Mouse (Mus musculus) heart, postnatal 10 days (tissue): ENCODE data around the gene Lef1. TPM values are rescaled to one million over a fixed set of nuclear protein-coding genes. Genes with fewer than 3 reads are reported as not detected.

Experiments
- DNase-seq, 2 experiments: peaks; one replicate each; pipeline ENCODE4 v3.0.0; 2021
- intact Hi-C: fragments of 180-260 bp; cut with DNase I; formaldehyde crosslinking; loops from one replicate; pipeline ENCODE4 v1.15.1; 2025
- total RNA-seq, 2 experiments: library from RNA; stranded (reverse); gene quantifications; 2 replicates each; pipeline ENCODE4 v1.2.3; 2021

The Lef1 gene
- total RNA-seq, 2 experiments from 2014 or later: 0.60 to 1.1 TPM

DNA sequence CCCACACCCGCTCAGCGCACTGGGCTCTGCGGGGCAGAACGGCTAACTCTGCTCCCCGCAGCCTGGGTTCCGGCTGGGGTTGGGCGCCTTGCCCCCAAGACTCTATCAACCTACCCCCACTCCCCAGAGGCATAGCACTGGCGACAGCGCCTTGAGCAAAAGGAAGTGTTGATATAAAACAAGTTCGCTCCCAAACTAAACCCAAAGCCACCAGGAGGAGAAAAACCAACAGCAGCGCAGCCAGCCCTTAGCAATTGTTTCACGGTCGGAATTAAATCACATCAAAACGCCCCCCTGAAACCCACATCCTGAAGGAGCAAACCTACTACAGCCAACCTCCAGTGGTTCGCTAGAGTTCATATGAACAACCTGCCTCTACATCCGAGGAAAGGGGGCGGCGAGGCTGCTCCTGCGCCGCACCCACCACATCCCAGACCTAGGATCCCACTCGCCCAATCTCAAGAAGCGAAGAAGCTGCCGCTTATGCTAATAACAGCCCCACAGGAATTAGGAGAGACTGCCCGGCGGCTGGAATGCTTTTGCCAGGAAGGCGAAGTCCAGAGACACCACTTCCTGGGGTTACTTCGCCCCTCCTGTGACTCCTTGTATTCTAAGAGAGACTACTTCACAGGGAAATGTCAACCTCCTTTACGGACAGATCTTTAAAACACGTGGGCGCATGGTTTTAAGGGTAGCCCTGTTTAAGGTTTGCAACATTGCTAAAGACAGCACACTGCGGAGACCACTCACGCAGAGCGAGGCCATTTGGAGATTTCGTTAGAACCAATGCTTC lies 2.8 kb upstream of the Lef1 start:
- intact Hi-C loops: no loop called here
- peak; percentile 9 to 24 for DNase-seq

DNA sequence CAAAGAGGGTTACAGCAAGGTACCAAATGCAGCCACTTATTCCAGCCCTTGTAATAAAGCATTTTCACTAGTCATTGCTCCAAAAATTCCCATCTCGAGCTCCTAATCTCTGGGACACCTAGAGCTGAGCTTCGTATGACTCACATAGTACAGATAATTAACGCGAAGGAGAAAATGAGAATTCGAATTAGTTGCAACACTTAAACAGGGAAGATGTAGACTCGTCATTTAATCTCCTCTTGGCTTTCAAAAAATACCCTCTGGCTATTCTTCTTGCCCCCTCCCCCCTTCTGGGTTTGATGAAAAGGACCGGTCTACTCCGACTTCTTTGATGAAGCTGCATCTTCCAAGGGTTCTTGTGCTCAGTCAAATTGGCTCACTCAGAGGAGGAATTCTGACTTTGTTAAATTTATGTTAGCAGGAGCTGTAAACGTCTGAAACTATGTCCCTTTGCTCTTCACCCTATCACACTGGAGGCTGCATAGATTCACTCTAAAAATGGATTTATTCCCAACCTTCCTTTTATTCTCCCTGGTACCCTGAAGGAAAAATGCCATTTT lies 2.1 kb upstream of the Lef1 start:
- peak; percentile 23 to 32 for DNase-seq
- intact Hi-C loops: no loop called here

DNA sequence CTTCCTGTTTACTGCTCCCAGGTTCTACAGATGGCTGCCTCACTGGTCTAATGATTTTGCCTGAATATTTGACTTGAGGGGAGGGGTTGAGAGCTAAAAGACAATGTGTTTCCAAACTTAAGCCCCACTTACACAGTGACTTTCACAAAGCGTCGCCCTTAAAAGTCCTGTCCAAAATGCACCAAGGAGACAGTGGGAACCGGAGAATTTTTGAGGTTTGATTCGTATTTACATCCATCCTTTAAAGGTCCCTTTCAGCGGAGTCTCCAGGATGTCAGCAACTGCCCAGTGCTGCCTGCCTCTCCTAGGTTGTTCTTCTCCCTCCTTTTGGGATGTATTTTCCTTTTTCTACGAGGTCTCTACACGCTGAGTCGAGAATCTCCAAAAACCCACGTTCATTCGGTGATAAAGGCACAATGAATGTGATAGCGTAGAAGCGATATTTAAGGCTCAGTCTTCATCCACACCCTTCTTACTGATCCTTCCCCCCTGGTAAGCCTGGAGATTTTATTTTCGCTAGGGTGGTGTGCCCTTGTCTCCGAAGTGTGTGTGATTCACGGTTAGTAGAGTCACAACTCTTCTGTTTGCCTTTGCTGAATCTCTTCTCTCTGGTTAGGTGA lies 1.1 kb upstream of the Lef1 start:
- peak; percentile 16 to 19 for DNase-seq
- intact Hi-C loops: no loop called here

DNA sequence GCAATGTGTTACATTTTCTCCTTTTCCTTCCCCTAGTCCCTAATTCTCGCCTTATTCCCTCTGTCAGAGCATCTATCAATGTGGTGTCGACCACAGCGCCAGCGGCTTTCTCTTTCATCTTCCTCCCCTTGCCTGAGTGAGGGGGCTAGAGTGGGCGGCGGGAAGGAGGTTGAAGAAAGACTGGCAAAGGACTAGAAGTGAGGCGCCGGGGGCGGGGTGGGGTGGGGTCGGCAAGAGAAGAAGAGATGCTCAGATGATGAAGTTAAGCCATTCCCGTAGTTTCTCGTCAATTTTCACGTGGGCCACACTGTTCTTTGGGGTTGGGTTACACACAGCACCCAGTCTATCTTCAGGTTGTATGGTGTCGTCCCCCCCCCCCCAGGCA lies 593 bp upstream of the Lef1 start:
- intact Hi-C loops: no loop called here
- no peak for DNase-seq

DNA sequence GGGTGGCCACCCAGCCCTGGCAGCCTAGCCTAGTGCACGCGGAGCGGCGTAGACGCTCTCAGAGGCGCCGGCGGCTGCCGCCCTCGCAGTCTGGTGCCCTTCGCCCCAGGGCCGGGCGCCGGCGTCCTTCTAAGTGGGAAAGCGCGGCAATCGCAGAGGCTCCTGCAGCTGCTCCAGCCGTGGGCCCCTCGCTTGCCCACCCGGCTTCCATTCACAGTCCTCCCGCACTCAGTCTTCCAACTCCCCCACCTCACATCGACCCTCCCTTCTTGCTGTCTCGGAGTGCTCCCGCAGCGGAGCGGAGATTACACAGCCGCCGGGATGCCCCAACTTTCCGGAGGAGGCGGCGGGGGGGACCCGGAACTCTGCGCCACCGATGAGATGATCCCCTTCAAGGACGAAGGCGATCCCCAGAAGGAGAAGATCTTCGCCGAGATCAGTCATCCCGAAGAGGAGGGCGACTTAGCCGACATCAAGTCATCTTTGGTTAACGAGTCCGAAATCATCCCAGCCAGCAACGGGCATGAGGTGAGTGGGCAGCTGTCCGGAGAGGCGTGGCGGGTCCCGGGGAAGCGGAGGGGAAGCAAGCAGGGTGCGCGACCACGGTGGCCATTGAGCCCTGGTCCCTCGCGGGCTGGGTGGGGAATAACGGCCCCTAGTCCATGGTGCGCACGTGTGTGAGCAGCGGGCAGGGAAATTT lies 1.0 kb downstream of the Lef1 start:
- intact Hi-C loops: no loop called here
- peak; percentile 35 to 43 for DNase-seq

DNA sequence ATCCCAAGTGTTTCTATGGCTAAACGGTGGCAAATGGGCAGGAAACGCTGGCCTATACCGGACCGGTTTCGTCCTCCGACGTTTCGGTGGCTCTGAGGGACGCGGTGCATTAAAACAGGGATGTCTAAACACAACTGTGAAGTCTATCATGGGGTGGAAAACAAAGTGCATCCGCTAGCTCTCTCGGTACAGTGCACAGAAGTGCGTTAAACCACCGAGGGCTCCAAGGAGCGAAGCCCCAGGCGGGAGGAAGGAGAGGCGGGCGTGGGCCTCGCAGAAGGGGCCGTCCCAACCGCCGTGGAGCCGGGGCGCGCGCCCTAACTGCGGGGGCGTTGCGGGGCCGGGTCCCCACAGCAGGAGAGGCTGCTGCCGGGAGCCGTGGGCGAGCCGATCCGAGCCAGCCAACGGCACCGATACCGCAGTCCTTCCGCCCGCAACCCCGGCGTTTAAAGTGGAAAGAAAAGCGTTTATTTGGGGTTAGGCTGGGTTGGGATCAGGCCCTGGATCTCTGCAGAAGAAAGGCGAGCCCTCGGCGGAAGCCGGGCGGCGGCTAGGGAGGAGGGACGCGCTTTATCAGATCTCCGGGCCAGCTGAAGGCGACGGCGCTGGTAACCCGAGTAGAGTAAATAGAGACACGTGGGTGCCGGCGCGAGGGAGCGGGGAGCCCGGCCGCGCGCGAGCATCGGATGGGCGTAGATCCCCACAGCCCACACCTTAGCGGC lies 1.7 kb downstream of the Lef1 start:
- peak; percentile 45 to 53 for DNase-seq
- intact Hi-C loops: no loop called here

DNA sequence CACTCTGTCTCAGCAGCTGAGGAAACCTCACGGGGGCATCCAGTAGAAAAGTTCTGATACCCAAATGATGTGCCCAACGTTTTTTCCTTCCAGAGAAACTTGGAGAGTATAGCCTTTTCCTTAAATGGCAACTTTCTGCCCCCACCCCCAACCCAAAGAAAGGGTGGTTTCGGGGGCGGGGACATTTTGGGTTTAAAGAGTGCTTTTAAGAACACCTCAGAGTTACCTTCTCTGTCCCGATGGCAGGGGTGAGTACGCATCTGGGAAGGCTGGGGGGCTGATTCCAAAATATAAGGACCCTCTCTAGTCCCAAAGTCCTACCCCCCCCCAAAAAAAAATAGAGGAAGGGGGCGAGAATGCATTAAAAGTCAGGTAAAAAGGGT lies 2.3 kb downstream of the Lef1 start:
- no peak for DNase-seq
- intact Hi-C loops: no loop called here

DNA sequence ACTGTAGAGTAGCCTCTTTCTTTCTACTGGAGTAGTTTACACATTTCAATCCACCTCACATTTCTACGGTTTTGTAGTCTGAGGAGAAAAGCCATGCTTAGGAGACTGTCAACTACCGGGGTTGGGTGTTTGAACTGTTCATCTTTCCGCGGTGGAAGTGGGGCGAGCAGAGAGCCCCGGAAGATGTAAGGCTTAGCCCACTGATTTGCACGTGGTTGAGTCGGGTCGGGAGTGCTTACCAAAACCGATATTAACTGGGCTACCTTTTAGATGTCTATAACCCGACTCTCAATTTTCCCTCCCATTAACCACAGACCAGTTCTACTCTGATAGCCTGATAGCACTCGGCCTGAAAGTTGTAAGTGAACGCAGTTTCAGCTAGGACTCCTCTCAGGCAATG lies 2.8 kb downstream of the Lef1 start:
- no peak for DNase-seq
- intact Hi-C loops: no loop called here

DNA sequence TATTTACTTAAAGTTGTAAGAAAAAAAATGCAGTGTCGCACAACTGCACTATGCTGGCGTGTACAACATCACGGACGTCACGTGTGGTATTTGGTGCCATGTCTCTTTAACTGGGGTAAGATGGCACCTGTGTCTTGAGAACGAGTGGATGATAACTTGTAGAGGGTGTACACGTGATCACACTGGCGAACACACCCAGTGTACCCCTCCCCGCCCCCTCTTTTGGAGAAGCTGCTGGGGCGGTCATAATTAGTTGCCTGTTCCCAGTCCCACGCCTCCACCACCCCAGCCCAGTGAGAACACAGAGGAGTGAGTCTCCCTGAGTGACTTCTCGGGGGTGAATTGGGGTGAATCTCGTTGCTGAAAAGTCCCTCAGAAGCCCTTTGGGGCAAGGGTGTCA lies 5.8 kb downstream of the Lef1 start:
- DNase-seq: no peak
- intact Hi-C loops: no loop called here

DNA sequence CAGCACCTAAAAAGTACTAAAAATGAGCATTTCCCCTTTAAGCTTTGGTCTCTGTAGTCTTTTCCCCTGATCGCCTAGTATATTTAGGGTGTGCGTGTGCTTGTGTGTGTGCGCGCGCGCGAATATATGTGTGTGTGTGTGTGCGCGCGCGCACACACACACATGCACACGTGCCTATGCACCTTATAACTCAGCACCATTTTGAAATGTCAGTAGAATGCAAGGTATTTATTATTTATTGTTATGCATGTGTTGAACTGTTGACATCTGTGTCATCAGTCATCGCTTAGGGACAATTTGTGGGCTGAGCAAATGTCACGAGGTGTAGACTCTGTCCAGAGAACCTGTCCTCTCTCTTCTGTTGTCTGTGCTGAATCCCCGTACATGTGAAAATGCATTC lies 7.1 kb downstream of the Lef1 start:
- no peak for DNase-seq
- intact Hi-C loops: no loop called here

DNA sequence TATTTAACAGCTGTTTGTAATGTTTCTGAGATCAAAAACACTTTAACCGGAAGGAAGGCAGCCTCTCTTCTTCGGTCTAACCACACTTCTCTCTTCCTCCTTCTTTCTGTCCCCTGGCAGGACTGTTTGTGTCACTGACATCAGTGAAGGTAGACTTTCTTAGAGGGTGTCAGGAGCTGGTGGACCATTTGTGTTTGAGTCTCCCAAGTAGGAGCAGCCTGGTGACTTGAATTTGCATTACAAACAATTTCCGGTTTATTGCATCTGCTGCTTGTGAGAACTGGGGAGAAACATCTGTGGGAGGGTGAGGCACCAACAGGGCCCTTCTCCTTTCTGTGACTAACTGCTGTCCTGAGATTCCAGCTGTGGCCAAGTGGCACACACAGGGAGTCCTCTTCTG lies 7.6 kb downstream of the Lef1 start:
- intact Hi-C loops: no loop called here
- DNase-seq: no peak

DNA sequence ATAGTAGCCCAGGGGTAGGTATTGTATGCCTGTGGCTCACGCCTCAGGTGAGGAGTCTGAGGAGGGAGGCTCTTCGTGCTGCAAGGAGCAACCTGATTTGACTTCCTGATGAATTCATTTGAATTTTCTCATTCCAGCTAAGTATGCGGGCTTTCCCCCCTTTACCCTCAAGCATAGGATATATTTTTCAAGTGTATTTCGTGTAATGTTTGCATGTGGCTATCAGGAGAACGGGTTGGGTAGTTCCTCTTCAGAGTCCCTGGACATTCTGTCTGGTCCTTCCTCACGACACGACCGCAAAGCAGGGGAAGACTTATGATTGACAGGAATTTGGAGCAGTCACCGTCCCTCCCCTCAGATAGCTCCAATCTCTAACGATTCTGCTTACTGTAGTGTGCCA lies 9.2 kb downstream of the Lef1 start:
- DNase-seq: no peak
- intact Hi-C loops: no loop called here

DNA sequence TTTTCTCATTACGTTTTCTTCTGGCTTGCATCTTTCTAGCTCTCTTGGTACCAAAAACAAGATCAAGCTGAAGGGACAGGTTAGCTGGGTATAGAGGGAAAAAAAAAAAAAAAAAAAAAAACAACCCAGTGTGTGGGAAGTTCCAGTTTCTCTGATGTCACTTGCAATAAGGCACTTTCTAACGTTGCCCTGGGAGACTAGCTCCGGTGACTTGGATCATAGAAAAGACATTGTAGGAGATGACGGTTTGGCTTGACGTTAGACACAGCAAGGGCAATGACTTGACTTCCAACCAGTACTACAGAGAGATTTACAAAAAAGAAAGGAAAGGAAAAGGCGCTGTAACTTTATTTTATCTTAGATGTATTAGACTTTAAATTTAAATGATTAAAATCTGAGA lies 13.2 kb downstream of the Lef1 start:
- DNase-seq: no peak

DNA sequence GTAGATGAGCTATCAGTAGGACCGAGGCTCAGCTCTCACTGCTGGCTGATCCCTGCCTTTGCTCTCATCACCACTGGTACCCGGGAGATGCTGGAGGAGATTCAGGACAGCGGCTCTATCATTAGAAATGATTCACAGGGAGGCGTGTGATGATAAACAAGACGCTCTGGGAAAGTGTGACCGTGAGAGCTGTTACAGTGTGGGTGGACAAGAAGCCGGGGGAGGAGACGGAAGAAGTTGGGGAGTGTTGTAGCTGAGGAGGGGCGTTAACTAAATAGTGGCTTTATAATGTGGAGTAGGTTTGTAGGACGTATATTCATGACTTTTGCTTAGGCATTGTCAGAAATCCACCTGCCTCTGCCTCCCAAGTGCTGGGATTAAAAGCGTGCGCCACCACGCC lies 15.6 kb downstream of the Lef1 start:
- DNase-seq: no peak
- intact Hi-C loops: no loop called here

More for the DNA sequence above, 13.2 kb downstream of the Lef1 start:
- intact Hi-C loops: no loop called here

DNA sequence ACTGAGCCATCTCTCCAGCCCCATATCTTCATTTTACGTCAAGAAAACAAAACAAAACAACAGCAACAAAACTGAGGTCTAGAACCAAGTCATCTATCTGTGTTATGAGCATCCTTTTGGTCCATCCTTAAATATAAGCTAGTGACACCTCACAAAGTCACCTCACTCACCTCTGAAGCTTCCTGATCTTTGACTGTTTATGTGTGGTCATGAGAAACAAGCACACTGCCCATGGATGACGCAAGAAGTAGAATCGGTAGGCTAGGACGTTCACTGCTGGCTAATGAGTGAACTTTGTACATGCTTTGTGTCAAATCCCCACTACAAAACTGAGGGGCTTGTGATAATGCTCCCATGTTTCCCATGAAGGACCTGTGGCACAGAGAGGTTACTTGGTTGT lies 16.2 kb downstream of the Lef1 start:
- intact Hi-C loops: no loop called here

DNA sequence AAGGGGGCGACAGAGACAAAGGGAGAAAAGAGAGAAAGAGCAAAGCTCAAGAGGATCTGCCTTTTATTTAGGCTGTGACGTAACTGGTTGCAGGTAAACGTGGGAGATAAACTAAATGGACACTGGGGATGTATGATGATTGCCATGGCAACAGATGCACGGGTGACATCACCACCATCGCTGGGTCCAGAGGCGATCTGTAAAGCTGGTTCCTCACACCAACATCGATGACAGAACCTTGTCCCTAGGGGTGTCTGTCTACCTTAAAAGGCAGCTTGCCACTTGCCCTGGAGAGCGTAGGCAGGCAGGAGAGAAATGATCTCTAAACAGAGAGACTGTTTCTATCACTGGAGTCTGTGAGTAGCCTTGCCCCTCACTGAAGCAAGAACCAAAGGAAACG lies 23.7 kb downstream of the Lef1 start:
- intact Hi-C loops: no loop called here
- no peak for DNase-seq

More for the DNA sequence above, 16.2 kb downstream of the Lef1 start:
- DNase-seq: no peak

DNA sequence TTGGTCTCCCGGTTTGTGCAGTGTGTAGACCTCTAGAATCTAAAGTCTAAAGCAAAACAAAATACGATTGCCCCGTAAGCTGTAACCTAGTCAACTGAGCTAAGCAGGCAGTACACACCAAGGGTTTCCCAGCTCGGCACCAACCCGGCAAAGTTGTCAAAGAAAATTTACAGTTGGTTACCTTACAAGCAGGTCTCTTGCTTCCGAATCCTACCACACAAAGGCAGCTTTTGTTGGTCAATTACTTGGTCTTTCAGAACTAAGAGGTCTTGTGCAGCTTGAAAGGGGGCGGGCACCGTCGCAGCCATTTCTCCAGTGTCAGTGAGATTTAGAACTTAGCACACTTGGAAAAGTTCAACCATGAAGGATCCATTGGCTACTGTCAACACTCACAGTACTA lies 25.2 kb downstream of the Lef1 start:
- DNase-seq: no peak
- intact Hi-C loops: no loop called here

DNA sequence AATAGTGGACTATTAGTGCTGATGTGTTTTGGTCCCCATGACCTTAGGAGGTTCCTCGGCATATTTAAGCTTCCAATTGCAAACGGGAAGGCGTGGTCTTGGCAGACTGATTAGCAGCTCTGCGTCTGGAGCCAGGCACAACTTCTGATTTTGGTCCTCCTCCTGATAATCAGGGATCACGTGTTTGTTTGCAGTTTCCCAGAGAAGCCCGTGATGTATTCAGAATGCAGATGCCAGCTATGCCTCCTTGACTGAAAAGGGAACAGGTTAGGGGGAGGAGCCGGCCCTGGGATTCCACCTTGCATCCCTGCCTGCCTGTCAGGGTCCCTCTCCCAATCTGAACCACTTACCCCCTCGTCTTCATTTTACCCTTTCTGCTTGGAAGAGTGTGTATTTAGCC lies 26.2 kb downstream of the Lef1 start:
- intact Hi-C loops: no loop called here
- DNase-seq: peak; percentile 33 to 46

DNA sequence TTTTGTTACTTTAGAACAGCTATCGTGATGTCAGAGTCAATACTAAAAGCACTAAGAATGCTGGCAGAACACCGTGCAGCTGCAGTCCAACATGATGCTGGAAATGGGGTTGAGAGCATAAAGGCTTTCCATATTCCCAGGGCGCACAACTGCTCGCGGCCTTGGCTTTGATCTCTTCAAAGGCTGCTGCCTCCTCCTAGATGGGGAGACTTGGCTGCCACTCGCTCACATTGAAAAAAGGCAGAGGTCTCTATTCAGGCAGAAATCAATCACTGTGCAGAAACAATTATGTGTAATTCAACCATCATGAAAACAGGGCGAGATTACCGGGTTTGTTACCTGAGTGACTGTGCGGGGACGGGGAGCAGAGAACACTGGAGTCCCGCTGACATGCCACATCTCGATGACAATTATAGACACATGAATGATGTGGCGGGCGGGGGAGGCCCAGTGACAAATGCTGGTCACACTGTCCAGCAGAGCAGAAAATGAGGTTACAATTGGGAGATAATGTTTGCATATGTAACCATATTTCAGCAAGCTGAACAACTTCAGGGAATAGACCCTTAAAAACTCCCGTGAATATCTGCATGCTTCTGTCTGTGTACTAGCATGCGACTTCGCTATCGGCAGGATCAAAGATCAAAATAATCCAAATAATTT lies 27.0 kb downstream of the Lef1 start:
- no peak for DNase-seq
- intact Hi-C loops: no loop called here

DNA sequence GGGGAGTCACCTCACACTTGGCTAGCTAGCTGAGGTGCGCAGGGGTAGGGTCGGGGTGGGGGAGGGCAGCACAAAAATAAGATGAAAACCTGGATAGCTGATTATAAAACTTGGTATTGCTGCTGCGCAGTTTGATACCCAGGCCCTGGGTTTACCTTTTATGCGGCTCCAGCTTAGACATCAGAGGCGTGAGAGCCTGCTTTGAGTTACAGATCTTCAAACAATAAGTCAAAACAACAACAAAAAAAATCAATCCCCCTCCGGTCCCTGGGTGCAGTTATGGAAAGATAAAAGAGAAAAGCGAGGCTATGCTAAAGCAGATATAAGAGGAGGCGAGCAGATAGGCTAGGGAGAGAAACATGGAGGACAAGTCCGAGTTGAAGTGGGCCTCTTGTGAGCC lies 28.0 kb downstream of the Lef1 start:
- intact Hi-C loops: no loop called here

DNA sequence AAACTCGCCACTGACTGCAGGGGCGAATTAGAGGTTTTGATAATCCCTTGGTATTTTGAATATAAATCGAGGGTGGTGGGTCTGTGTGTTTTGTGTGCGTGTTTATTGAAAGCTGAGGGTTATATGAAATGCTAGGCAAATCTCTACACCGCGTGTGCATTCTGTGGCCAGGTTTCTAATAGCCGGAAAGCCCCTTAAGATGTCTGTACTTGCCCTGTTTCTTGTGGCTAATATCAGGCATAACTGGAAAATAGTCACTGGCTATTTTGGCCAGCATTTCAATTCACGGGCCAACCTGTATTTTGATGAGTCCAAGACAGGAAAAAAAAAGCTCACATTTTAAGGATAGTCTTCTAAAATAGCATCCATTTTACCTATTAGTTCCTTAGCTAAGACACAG lies 28.5 kb downstream of the Lef1 start:
- intact Hi-C loops: no loop called here
- no peak for DNase-seq

More for the DNA sequence above, 28.0 kb downstream of the Lef1 start:
- no peak for DNase-seq
